Mouse (Mus musculus) cerebellum, adult 11-12 months (tissue): ENCODE data around the gene Il5.

Experiments used
- DNase-seq: peaks from one replicate; pipeline ENCODE4 v3.0.0; 2022

The Il5 gene

GRCm38 (mm10) chr11:53772536-53772935, 51.9 kb downstream of the Il5 start:
- no peak for DNase-seq

GRCm38 (mm10) chr11:53773087-53773486, 52.5 kb downstream of the Il5 start, which contains the start of gene Gm17334:
Gm17334 (minus strand) TSS chr11:53773187.
- no peak for DNase-seq

- DNase-seq = no peak
Measured at GRCm38 (mm10) chr11:53773641-53774360, 53.2 kb downstream of the Il5 start.
